Mouse (Mus musculus) B cell, adult 2 months (primary cell): ENCODE results near the gene Guk1.
"Not testable (repeated sequence)": the region's sequence is repeated elsewhere in the genome, so short reads cannot be mapped to it uniquely, and the experiment has no call there.

ENCODE experiments used
- DNase-seq, 2 experiments: peaks; one replicate each; pipeline ENCODE4 v3.0.0; 2022

Gene Guk1

GRCm38 (mm10) chr11:59192059-59192386 lies at the start of gene Guk1:
TSS of gene Guk1 (minus strand) at chr11:59192212.
- no peak for DNase-seq

GRCm38 (mm10) chr11:59239796-59240195 lies 47.8 kb upstream of the Guk1 start:
- no peak for DNase-seq

DNA sequence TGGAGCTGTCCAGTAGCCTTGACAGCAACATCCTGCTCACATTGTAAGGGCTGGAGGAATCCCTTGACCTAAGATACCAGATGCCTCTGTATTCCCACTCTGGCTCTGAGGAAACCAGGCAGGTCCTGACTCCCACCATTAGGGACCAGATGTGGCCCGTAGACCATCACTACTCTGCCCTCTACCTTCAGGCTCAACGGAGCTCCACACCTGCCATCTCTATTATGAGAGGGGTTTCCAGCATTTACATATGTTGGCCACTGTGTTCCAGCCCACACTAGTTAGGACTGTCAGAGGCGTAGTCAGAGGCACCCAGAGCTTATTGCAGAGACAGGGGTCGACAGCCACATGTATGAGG lies 47.4 kb upstream of the Guk1 start:
- DNase-seq, result no peak

DNA sequence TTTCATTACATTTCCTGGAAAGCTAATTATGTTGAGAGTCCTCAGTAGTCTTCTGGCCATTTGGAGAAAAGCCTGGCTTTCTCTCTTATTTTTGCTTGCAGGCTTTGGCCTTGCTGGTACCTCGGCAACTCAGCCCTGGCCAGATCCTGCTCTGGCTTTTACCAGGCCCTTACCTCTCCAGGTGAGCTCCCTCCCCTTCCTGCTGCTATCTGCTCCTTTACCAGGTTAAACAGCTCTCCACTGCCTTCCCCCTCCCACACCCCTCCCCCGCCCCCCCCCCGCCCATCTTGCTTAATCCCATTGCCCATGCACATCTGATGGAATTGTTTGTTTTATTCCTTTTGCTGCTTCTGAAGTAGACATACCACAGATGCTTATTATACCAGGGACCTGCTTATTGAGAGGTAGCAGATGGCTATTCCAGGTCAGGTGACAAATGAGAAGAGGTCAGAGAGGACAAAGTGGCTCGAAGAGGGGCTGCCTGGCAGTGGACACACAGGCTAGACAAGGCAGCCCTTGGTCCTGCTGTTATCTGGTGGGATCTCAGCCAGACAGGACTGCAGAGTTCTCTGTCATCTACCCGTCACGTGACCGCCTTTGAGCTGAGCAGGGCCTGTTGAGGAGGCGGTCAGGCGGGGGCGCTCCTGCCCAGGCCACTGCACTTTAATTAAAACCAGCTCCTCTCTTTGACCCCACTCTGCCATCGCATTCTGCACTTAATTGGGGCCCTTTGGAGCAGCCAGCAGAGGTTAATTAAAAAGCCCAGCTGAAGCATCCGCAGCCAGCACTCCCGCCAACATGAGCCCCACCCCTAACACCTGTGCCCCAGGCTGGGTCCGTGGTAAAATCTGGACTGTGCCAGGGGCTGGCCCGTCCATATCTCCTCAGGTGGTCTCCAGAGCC lies 46.8 kb upstream of the Guk1 start:
- peak; percentile 43 to 52 for DNase-seq

GRCm38 (mm10) chr11:59232797-59233196 lies 40.8 kb upstream of the Guk1 start:
- DNase-seq, result no peak

DNA sequence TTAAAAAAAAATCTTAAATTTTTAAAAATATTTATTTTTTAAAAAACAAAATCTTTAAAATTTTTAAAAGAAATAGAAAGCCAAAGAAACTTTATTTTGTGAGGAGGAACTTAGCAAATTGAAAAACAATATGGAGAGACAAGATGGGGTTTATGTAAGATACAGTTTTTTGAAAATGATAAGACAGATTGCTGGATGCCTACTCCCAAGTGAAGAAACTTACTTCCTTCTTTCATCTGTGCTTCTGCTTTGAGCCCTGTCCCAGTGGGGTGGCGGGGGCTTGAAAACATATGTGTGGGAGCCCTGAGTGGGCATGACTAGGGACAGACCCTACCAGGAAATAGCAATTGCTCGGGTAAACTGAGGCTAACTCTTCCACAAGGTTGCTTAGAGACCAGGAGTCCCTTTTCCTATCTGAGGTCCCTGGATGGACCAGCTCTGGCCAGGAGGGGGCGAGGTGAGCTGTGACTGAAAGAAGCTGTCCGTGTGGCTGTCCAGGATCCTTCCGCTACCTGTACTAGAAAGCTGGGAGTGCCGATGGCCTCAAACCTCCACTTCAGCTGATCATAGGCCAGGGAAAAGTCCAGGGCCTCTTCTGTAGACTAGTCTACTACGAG lies 38.2 kb upstream of the Guk1 start:
- peak; percentile 71 to 73 for DNase-seq

DNA sequence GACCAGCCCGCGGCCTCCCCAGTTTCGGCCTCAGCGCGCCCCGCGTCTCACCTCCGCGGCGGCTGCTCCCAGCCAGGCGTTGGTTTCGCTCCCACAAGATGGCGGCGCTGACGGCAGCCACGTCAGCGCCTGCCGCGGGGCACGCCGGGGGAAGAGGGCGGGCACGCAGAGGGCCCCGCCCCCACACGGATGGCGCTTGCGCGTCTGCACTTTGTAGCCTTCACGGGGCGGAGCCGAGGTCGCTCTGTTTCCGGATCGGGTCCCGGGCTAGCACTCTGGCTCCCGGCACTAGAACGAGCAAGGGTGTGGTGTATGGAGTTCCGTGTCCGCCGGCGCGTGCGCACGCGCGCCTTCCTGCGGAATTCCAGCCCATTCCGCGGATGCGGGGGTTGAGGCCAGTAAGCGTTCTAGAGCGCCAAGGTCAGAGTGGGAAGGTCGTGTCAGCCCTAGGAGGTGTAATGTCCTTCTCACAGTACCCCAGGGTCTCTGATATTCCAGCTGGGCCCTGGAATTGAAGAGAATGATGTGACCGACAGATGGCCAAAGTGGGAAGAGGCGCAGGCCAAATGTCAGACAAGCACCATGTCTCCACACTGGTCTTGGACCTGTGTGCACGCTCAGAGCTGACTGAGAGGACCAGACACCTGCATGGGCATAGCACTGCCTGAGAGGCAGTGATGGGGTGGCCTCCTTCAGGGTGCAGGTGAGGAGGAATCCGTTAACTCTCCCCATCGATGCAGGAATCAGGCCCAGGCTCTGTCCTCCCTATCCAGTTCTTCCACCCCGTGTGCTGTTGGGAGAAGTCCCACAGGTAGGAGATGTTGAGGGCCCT lies 36.3 kb upstream of the Guk1 start, which contains the start of gene Arf1:
Arf1 (minus strand) TSS at position 149 of the 832 bp plus-strand sequence.
- DNase-seq, result peak; percentile 98

DNA sequence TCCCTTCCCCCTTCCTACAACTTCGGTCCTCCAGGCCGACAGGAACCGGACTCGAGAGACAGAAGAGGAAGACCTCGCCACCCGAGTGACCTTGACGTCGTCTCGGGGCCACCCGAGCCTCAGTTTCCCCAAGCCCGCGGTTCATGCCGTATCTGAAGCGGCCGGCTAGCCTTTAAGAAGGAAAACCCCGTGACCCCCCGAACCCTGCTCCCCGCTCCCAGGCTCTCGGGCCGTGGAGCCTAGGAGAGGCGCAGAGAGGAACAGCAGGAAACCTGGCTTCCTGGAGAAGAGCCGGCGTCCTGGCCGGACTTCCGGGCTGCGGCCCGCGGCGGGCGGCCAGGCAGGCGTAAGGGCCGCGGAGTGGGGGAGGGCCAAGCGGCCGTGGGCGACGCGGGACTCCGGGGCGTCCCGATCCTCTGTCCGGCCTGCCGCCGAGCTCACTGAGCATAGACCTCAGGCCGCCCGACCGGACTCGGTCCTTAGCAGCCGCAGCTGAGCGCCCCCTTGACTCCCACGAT lies 35.7 kb upstream of the Guk1 start:
- peak in 1 of 2 experiments; percentile 34 for DNase-seq

DNA sequence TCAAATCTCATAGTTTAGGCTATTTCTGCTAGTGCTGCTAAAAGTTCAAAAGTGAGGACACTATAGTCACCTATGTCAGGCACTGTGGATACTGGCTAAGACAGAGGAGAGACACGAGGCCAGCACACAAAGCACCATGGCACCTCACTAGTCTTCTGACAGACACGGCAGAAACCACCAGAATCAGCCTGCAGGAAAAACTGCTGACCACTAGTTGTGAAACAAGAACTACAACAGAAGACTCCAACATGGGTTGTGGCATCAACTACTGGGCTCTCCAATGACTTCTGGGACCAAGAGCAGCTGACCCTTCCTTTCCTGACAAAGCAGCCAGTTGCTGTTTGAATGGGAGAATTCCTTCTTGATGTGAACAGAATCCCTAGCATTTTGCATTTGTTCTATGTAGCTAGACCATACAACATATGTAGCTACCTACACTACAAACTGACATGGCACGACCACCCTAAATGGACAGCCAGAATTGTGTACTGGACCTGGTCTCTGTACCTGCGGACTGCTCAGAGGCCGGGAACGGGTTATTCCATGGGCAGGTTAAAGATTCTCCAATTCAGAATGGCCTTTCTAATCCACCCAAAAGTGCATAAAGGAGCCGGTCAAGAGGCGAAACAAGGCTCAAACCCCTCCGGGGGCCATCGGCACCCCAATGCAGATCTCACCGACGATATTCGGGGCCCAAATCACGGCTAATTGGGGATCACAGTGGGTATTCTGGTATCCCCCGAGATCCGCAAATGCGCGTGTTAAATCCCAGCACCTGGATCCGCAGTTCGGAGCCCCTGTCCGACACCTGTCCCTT lies 35.0 kb upstream of the Guk1 start:
- DNase-seq, result peak in 1 of 2 experiments; percentile 25

GRCm38 (mm10) chr11:59226251-59226650 lies 34.2 kb upstream of the Guk1 start:
- no peak for DNase-seq

DNA sequence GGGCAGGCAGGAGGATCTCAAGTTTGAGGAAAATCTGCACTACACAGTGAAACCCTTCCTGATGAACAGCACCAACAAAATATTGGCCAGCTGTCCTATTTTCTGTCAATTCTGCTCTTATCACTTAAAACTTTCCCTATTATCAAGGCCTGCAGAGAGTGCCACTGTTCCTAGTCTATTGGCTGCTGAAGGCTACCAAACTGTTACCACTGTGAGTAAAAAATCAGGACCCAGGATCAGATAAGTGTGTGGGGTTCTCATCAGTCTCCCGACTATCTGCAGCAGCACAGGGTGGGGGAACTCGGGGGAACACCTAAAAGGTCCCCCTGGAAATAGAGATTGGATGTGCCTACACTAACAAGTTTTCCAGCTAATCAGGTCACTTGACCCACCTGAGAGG lies 33.2 kb upstream of the Guk1 start:
- DNase-seq, result no peak

DNA sequence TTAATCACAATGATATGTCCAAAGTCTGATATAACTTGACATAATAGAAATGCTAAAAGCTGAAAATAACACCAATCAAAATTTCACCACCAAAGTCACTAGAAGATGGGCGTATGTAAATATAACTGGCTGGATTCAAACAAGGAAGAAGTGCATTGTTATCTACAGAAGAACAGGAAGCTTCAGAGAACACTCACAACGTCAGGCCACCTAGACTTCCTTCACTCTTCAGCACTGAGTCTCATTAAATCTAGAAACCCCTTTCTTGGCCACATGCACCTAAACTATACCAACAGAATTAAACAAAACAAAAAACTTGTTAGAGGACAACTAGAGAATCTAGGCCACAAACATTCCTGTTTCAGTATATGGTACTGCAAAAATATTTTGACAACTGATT lies 32.5 kb upstream of the Guk1 start:
- no peak for DNase-seq

DNA sequence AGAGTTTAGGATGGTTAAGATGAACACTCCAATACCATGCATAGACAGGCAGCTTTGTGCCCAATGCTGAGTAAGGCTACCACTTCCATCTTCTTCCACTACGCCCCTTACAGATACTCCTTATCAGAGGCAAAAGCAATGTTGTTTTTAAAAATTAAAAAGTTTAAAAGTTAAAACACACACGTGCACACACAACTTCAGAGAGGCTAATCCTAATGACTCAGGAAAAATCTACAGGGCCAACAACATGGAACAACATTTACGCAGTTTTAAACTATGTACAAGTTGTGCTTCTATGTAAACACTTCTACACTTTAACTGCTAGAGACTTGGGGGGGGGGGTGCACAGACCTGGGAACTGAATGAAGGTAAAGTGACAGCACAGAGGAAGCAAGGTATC lies 32.0 kb upstream of the Guk1 start:
- no peak for DNase-seq

DNA sequence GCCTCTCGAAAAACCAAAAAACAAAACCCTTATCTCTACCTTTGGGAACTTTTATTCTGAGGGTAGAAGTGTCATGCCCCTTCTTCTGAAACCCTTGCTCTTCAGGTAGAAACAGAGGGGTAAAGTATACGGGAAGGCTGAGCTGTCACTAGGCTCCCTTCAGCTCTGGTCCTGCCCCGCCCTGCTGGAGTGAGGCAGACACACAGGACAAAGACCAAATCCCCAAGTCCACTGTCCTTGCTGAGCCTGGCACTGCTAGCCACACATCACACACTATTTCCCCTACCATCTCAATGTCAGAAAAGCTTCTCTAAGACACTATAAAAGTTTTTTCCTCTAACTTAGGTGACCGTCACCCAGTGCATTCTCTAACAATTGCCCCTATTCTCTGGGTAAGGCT lies 30.3 kb upstream of the Guk1 start:
- DNase-seq, result no peak

DNA sequence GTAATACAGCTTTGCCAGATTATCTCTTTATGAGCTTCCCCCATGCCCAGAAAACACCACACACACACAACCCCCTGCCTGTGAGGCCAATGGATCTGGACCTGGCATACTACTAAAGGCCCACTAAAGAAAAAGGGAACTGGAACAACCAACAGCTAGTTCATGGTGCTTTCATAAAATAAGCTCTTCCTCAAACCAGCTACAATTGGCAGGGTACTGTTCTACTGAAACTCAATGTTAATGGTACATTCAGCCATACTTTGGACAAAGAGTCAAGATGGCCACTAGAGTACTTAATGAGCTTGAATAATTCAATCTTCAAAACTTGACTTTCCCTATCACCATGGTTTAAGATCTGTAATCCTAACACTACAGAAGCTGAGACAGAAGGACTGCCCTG lies 29.6 kb upstream of the Guk1 start:
- DNase-seq, result peak in 1 of 2 experiments; percentile 32

- peak; percentile 61 to 64 for DNase-seq
Measured at GRCm38 (mm10) chr11:59219064-59219463, 27.1 kb upstream of the Guk1 start.

DNA sequence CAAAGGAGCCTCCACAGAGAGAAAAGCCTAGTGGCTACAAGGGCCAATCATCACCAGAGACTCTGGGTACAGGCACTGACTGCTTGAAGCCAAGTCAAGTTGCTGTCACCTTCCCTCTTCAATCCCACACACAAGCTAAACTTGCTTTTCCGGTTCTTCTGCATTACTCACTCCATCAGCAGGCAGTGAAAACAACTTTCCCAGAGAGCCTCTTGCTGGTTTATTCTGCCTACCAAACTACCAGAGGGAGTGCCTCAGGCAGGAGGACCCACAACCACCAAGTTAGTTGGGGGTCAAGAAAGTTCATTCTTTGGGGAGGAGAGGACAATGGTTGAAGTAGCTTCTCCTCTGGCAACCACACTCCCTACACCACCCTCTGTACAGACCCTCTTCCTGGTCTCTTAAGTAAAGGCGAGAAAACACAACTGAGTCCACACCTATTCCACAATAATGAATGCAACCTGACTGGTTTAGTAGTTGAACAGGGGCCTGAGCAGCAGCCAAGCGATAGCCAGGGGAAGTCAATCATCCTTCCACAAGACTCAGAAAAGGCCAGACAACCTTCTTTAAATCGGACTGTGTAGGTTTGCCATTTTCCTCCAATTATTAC lies 26.5 kb upstream of the Guk1 start:
- DNase-seq, result no peak

DNA sequence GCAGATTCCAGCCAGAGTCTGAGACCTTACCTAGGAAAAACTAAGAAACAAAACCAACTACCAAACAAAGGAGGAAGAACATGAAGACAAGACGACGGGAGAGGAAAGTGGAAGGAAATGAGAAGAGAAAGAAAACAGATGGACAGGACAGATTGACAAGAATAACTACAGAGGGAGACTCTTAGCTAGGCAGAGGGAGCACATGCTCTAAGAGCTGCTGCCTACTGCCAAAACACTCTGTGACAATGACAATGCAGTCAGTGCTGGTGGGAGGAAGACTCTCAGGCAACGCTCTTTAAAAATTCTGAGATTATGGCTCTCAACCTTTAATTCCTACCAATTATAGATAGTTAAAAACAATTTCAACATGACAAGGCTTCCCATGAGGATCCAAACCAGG lies 24.9 kb upstream of the Guk1 start:
- no peak for DNase-seq

DNA sequence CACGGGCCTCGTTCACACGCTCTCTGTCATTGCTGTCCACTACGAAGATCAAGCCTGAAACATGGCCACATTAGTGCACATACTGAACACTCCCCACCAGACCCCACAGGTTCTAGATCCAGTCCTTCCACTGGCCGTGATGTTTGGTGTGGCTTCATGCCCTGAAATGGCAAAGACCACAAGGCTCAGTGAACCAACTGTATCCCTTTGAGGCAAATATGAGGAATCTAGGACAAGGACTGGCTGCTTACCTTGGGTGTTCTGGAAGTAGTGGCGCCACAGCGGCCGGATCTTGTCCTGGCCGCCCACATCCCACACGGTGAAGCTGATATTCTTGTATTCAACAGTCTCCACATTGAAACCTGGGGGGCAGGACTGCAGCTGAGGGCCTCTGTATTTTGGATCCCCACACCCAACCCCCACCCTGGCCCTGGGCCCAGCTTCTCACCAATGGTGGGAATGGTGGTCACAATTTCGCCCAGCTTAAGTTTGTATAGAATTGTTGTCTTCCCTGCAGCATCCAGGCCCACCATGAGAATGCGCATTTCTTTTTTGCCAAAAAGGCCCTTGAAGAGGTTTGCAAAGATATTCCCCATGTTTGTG lies 21.0 kb upstream of the Guk1 start:
- DNase-seq, result no peak

DNA sequence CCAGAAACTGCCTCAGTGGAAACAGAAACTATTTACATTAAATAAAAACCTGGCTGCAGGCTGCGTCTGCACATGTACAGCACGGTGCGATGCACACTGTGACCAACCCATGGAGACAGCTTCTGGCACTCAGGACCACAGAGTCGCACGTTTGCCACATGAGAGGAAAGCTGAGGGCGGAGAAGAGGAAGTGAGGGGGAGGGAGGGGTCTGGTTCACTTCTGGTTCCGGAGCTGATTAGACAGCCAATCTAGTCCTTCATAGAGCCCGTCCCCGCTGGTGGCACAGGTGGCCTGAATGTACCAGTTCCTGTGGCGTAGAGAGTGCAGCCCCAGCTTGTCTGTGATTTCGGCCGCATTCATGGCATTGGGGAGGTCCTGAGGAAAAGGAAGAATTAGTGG lies 20.3 kb upstream of the Guk1 start:
- DNase-seq, result peak; percentile 71 to 74

DNA sequence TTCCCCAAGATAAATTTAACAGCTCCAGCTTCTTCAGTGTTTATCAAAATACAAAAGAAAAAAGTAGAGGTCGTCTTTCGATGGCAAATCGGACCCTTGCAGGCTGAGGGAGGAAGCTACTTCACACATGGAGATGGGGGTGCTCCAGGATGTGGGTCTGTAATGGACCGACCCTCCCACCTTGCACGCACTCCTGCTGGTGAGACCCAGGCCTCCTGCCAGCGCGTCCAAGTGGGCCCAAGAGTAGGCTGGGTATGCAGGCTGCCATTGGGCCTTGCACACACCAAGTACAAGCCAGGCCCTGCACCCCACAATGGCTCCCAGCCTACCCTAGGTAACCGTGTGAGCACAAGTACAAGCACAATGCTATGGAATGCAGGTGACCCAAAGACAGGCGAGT lies 19.5 kb upstream of the Guk1 start:
- DNase-seq, result not testable (repeated sequence)

GRCm38 (mm10) chr11:59210020-59210419 lies 18.0 kb upstream of the Guk1 start:
- DNase-seq, result no peak
